Mouse (Mus musculus) liver, embryonic 13.5 days (tissue): Measurements from ENCODE around the gene AC124108.1. TPM values are rescaled to one million over a fixed set of nuclear protein-coding genes. Genes with fewer than 3 reads are reported as not detected.
A peak's percentile ranks its signal among the peaks of the same experiment; 100 is the strongest.

Experiments used
- ATAC-seq: fragments of 200-750 bp; cut with Nextera tagmentation; 2 replicates; pipeline ENCODE4 v1.8.0; 2017; ENCODE audit warnings: low read depth, mild to moderate bottlenecking, moderate number of reproducible peaks, moderate library complexity
- DNase-seq: peaks from one replicate; pipeline ENCODE4 v3.0.0; 2022
- H3K27ac ChIP-seq: fragments of 300-500 bp; sonication (generic); 2 replicates; pipeline ENCODE4 v1.5.1; 2015; ENCODE audit warnings: moderate library complexity, mild to moderate bottlenecking, inconsistent platforms
- H3K27me3 ChIP-seq: fragments of 300-500 bp; sonication (generic); 2 replicates; pipeline ENCODE4 v1.6.1; 2015; ENCODE audit warnings: mild to moderate bottlenecking, inconsistent platforms
- H3K36me3 ChIP-seq: fragments of 300-500 bp; sonication (generic); 2 replicates; pipeline ENCODE4 v1.6.1; 2015; ENCODE audit warnings: mild to moderate bottlenecking, inconsistent platforms
- H3K4me1 ChIP-seq: fragments of 300-500 bp; sonication (generic); replicated peaks from 2 replicates; pipeline ENCODE4 v1.6.1; 2015; ENCODE audit warnings: inconsistent platforms
- H3K4me2 ChIP-seq: fragments of 300-500 bp; sonication (generic); 2 replicates; pipeline ENCODE4 v1.6.1; 2015; ENCODE audit warnings: inconsistent platforms, mild to moderate bottlenecking, moderate library complexity
- H3K4me3 ChIP-seq: fragments of 300-500 bp; sonication (generic); replicated peaks from 2 replicates; pipeline ENCODE4 v1.5.1; 2015; ENCODE audit warnings: mild to moderate bottlenecking, inconsistent platforms
- H3K9ac ChIP-seq: fragments of 300-500 bp; sonication (generic); 2 replicates; pipeline ENCODE4 v1.6.1; 2015; ENCODE audit warnings: mild to moderate bottlenecking, inconsistent platforms
- H3K9me3 ChIP-seq: fragments of 300-500 bp; sonication (generic); replicated peaks from 2 replicates; pipeline ENCODE4 v1.6.1; 2016; ENCODE audit warnings: inconsistent platforms
- WGBS: fragments of 180-500 bp; shearing (Covaris S2); methylation state at CpG from one replicate; pipeline ENCODE4 v1.1.7; 2015; ENCODE audit not compliant: insufficient replicate concordance; 5-methylcytosine and 5-hydroxymethylcytosine counted together
- polyA plus RNA-seq: library from polyadenylated mRNA; unstranded; fragments of >200 nt; fragmentation: Nextera tagmentation; extraction: Ambion mirVana; gene quantifications from 2 replicates; pipeline ENCODE4 v1.2.1, GENCODE M21; 2015

AC124108.1 gene
- polyA plus RNA-seq, 1 experiment from 2014 or later = not detected

GRCm38 (mm10) chr1:132229667-132230066 is 38.4 kb downstream of the AC124108.1 start, which contains the start of gene Gm10188:
Gm10188 (minus strand) TSS chr1:132229767.
- H3K36me3 ChIP-seq = no peaks in the 10 kb centered on the region
- H3K9me3 ChIP-seq = no peaks in the 10 kb centered on the region
- H3K4me3 ChIP-seq = no peak within 1 kb of the TSS
- peaks cover 21% of the 10 kb centered on the region for H3K27me3 ChIP-seq
- 66% methylated on average over 3 of the region's 3 CpGs for WGBS
- ATAC-seq (no peak), DNase-seq (no peak)
- H3K4me2 ChIP-seq = no peak within 1 kb of the TSS
- no peak within 1 kb of the TSS for H3K27ac ChIP-seq
- no peak within 1 kb of the TSS for H3K9ac ChIP-seq
- H3K4me1 ChIP-seq = no peaks in the 10 kb centered on the region

DNA sequence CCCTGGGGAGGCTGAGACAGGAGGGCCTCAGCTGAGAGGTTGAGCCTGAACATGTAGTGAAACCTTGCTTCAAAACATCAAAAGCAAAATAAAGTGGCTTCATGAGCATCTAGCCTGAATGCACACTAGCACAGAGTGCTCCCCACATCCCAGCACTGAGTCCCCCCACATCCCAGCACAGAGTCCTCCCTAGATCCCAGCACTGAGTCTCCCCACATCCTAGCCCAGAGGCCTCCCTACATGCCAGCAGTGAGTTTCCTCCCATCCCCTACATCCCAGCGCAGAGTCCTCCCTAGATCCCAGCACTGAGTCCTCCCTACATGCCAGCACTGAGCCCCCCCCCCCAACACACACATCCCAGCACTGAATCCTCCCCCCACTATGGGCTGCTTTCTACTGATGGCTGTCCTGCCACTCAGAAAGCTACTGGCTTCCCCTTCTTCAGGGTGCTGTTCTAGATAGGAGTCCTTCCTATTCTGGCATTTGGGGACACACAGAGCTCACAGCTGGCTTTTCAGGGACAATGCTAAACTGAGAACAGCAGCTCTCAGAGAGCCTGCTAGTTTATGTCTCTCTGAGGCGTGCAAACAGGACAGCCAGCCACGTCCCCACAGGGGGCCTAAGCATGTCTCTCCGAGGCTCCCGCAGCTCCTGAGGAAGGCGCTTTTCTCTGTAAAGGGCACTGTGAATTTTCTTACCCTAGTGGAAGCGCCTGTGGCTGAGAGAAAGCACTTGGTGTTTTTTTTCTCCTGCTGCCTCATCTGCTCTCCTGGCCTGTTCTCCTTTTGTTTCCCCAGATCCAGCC is 40.4 kb downstream of the AC124108.1 start:
- Histone ChIP-seq H3K9me3 (no peaks in the 10 kb centered on the region), H3K27ac (no peak overlapping the region), H3K9ac (no peak overlapping the region), H3K4me3 (no peak overlapping the region), H3K4me2 (no peak overlapping the region), H3K36me3 (no peaks in the 10 kb centered on the region), H3K27me3 (peaks cover 35% of the 10 kb centered on the region), H3K4me1 (no peaks in the 10 kb centered on the region)
- ATAC-seq (no peak), DNase-seq (no peak)
- WGBS = 55% methylated on average over 7 of the region's 7 CpGs

- DNase-seq (peak; percentile 20), ATAC-seq (no peak)
- no peaks in the 10 kb centered on the region for H3K4me1 ChIP-seq
- H3K9me3 ChIP-seq = no peaks in the 10 kb centered on the region
- H3K27me3 ChIP-seq = peaks cover 35% of the 10 kb centered on the region
- no peak overlapping the region for H3K4me2 ChIP-seq
- WGBS = 13% methylated on average over 12 of the region's 12 CpGs
- no peaks in the 10 kb centered on the region for H3K36me3 ChIP-seq
- H3K4me3 ChIP-seq = no peak overlapping the region
- H3K9ac ChIP-seq = no peak overlapping the region
- H3K27ac ChIP-seq = no peak overlapping the region
Observed at GRCm38 (mm10) chr1:132233566-132233965, 42.3 kb downstream of the AC124108.1 start.

DNA sequence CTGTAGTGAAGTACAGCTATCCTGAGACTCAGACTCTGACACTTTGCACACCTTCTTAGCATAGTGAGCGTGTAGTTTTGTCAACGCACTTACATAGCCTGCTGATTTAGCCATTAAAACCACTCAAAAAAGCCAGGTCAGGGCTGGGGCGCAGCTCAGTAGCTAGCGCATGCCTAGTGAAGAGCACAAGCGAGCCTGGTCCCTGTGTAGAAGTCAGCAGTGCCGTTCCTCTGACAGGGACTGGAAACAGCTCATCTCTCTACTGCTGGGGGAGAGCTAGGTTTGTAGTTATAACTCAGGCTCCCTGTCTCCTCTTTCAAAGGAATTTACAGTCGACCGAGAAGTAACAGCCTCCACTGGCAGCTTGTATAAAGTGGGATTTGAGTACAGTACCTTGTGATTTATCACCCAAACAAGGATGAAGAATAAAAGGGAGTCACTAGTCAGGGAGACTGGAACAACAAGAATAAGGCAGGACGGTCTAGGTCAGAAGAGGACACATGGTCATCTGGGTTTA is 43.6 kb downstream of the AC124108.1 start:
- no peak overlapping the region for H3K9ac ChIP-seq
- ATAC-seq (no peak), DNase-seq (no peak)
- H3K9me3 ChIP-seq = no peaks in the 10 kb centered on the region
- no peak overlapping the region for H3K4me3 ChIP-seq
- H3K36me3 ChIP-seq = no peaks in the 10 kb centered on the region
- no peak overlapping the region for H3K4me2 ChIP-seq
- WGBS = 53% methylated on average over 9 of the region's 9 CpGs
- H3K27ac ChIP-seq = no peak overlapping the region
- H3K4me1 ChIP-seq = no peaks in the 10 kb centered on the region
- H3K27me3 ChIP-seq = peaks cover 35% of the 10 kb centered on the region

- Histone ChIP-seq H3K9ac (no peak overlapping the region), H3K4me1 (no peaks in the 10 kb centered on the region), H3K9me3 (no peaks in the 10 kb centered on the region), H3K4me3 (no peak overlapping the region), H3K27ac (no peak overlapping the region), H3K27me3 (peaks cover 30% of the 10 kb centered on the region), H3K4me2 (no peak overlapping the region), H3K36me3 (no peaks in the 10 kb centered on the region)
- ATAC-seq (no peak), DNase-seq (peak; percentile 24)
- WGBS = 16% methylated on average over 6 of the region's 6 CpGs
Observed at GRCm38 (mm10) chr1:132237585-132238159, 46.4 kb downstream of the AC124108.1 start.

- no peak overlapping the region for H3K4me3 ChIP-seq
- WGBS = 27% methylated on average over 5 of the region's 5 CpGs
- no peak overlapping the region for H3K27ac ChIP-seq
- H3K9me3 ChIP-seq = no peaks in the 10 kb centered on the region
- H3K36me3 ChIP-seq = no peaks in the 10 kb centered on the region
- DNase-seq (no peak), ATAC-seq (peak; percentile 82)
- H3K4me1 ChIP-seq = peaks cover 25% of the 10 kb centered on the region
- H3K27me3 ChIP-seq = 0 out of 2 replicates have a peak, but pooled peaks cover 3% of the 10 kb centered on the region
- H3K4me2 ChIP-seq = no peak overlapping the region
- H3K9ac ChIP-seq = no peak overlapping the region
Observed at GRCm38 (mm10) chr1:132245010-132245409, 53.8 kb downstream of the AC124108.1 start.

GRCm38 (mm10) chr1:132246137-132246536 is 54.9 kb downstream of the AC124108.1 start:
- Histone ChIP-seq H3K36me3 (no peaks in the 10 kb centered on the region), H3K27me3 (0 out of 2 replicates have a peak, but pooled peaks cover 2% of the 10 kb centered on the region), H3K9ac (no peak overlapping the region), H3K4me1 (peaks cover 25% of the 10 kb centered on the region), H3K4me2 (no peak overlapping the region), H3K9me3 (no peaks in the 10 kb centered on the region), H3K4me3 (no peak overlapping the region), H3K27ac (peak overlapping the region; percentile 9; the same call in 1 of the 2 replicates)
- 19% methylated on average over 6 of the region's 6 CpGs for WGBS
- ATAC-seq = peak; percentile 76
- no peak for DNase-seq

DNA sequence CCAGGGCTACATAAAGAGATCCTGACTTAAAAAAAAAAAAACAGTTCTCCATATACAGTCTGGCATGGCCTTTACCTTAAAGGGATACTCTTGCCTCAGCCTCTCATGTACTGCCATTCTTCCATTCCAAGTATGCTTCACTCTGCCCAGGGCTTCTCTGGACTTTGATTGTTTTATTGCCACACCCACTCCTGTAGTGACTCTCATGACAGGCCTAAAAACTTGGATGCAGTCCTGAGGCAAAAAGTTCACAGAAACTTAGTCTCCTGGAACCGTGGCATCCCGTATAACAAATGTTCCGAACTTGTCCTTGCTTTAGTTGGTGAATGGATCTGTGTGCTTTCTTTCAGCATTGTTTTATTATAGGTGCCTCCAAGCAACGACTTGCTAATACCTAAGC is 55.4 kb downstream of the AC124108.1 start:
- DNase-seq = no peak
- Histone ChIP-seq H3K4me2 (no peak overlapping the region), H3K9ac (no peak overlapping the region), H3K4me3 (no peak overlapping the region), H3K36me3 (no peaks in the 10 kb centered on the region), H3K27ac (no peak overlapping the region), H3K4me1 (peaks cover 25% of the 10 kb centered on the region), H3K9me3 (no peaks in the 10 kb centered on the region), H3K27me3 (no peaks in the 10 kb centered on the region)
- ATAC-seq = no peak
- WGBS = 64% methylated on average over 4 of the region's 4 CpGs

DNA sequence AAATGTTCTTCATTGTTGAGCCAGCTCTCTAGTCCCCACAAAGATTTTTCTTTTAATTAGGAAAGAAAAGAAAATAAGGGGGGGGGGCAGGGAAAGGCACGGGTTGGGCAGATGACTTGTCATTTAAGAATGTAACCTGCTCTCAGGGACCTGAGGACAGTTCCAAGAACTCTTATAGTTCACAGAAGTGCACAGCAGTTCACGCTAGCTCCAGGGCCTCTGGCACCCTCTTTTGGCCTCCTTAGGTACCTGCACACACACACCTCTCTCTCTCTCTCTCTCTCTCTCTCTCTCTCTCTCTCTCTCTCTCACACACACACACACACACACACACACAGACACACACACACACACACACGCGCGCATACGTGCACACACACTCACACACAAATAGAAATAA is 63.2 kb downstream of the AC124108.1 start:
- DNase-seq (no peak), ATAC-seq (no peak)
- Histone ChIP-seq H3K27me3 (no peaks in the 10 kb centered on the region), H3K4me2 (no peak overlapping the region), H3K9ac (no peak overlapping the region), H3K4me3 (no peak overlapping the region), H3K9me3 (no peaks in the 10 kb centered on the region), H3K27ac (no peak overlapping the region), H3K36me3 (no peaks in the 10 kb centered on the region), H3K4me1 (no peaks in the 10 kb centered on the region)
- 77% methylated on average over 6 of the region's 6 CpGs for WGBS
